Mouse (Mus musculus): ENCODE results near the gene Atp2b1.

DNA sequence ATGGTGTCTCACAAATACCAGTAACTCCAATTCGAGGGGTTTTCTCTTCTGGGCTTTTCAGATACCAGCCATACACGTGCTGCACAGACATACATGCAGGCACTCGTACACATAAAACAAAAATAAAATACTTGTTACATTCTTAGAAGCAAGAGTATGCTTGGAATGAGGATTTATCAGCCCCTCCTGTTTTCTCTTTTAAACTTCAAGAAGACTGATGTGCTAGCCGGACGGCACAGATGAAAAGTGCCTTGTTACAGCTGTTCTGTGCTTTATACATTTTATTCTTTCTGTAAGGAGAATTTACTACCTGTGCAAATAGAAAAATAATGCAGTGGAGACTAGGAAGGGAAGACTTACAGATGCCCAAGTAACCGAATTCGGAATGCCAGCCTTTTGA is 15.2 kb downstream of the Atp2b1 start:
- TF ChIP-seq EP300 (IDR thresholded peaks at IDR 0.05; ENCODE audit: insufficient read depth, low read depth, low read length): no peak
- no peak for TF ChIP-seq CTCF (IDR thresholded peaks at IDR 0.05)
- TF ChIP-seq POLR2A (IDR thresholded peaks at IDR 0.05; ENCODE audit: insufficient read depth, low read depth, low read length): no peak
